Mouse (Mus musculus) embryonic facial prominence, embryonic 14.5 days (tissue): Measurements from ENCODE around the gene Slc46a1. TPM values are rescaled to one million over a fixed set of nuclear protein-coding genes. Genes with fewer than 3 reads are reported as not detected.

Source experiments
- ATAC-seq: fragments of 200-750 bp; cut with Nextera tagmentation; 2 replicates; pipeline ENCODE4 v1.8.0; 2017; ENCODE audit warnings: low read depth, moderate number of reproducible peaks, moderate TSS enrichment
- DNase-seq: peaks from one replicate; pipeline ENCODE4 v3.0.0-alpha.2; 2015; ENCODE audit warnings: low spot score
- H3K27ac ChIP-seq: fragments of 300-500 bp; sonication (generic); replicated peaks from 2 replicates; pipeline ENCODE4 v1.5.1; 2014; ENCODE audit warnings: low read depth, mild to moderate bottlenecking, low read length, moderate library complexity
- H3K27me3 ChIP-seq: fragments of 300-500 bp; sonication (generic); replicated peaks from 2 replicates; pipeline ENCODE4 v1.6.1; 2014; ENCODE audit warnings: low read length; ENCODE audit not compliant: control insufficient read depth, insufficient read depth
- H3K36me3 ChIP-seq: fragments of 300-500 bp; sonication (generic); 2 replicates; pipeline ENCODE4 v1.6.1; 2014; ENCODE audit warnings: low read length, mixed read lengths; ENCODE audit not compliant: control insufficient read depth, insufficient read depth
- H3K4me1 ChIP-seq: fragments of 300-500 bp; sonication (generic); 2 replicates; pipeline ENCODE4 v1.6.1; 2014; ENCODE audit warnings: antibody characterized with exemption, low read length; ENCODE audit not compliant: control insufficient read depth, insufficient read depth
- H3K4me2 ChIP-seq: fragments of 300-500 bp; sonication (generic); 2 replicates; pipeline ENCODE4 v1.6.1; 2014; ENCODE audit warnings: low read depth, mild to moderate bottlenecking, low read length, moderate library complexity, mixed read lengths
- H3K4me3 ChIP-seq: fragments of 300-500 bp; sonication (generic); 2 replicates; pipeline ENCODE4 v1.5.1; 2014; ENCODE audit warnings: low read depth, mild to moderate bottlenecking, low read length
- H3K9ac ChIP-seq: fragments of 300-500 bp; sonication (generic); 2 replicates; pipeline ENCODE4 v1.6.1; 2014; ENCODE audit warnings: low read depth, mild to moderate bottlenecking, low read length, moderate library complexity, mixed read lengths
- H3K9me3 ChIP-seq: fragments of 300-500 bp; sonication (generic); 2 replicates; pipeline ENCODE4 v1.6.1; 2016; ENCODE audit warnings: low read length; ENCODE audit not compliant: control insufficient read depth
- WGBS: fragments of 180-500 bp; shearing (Covaris S2); extraction: QIAGEN DNeasy Blood & Tissue Kit; methylation state at CpG from one replicate; pipeline ENCODE4 v1.1.7; 2014; 5-methylcytosine and 5-hydroxymethylcytosine counted together
- polyA plus RNA-seq: library from polyadenylated mRNA; unstranded; fragments of >200 nt; fragmentation: Nextera tagmentation; extraction: Ambion mirVana; gene quantifications from 2 replicates; pipeline ENCODE4 v1.2.1, GENCODE M21; 2014

The Slc46a1 gene
- polyA plus RNA-seq, 1 experiment from 2014 or later, result 12.6 TPM

DNA sequence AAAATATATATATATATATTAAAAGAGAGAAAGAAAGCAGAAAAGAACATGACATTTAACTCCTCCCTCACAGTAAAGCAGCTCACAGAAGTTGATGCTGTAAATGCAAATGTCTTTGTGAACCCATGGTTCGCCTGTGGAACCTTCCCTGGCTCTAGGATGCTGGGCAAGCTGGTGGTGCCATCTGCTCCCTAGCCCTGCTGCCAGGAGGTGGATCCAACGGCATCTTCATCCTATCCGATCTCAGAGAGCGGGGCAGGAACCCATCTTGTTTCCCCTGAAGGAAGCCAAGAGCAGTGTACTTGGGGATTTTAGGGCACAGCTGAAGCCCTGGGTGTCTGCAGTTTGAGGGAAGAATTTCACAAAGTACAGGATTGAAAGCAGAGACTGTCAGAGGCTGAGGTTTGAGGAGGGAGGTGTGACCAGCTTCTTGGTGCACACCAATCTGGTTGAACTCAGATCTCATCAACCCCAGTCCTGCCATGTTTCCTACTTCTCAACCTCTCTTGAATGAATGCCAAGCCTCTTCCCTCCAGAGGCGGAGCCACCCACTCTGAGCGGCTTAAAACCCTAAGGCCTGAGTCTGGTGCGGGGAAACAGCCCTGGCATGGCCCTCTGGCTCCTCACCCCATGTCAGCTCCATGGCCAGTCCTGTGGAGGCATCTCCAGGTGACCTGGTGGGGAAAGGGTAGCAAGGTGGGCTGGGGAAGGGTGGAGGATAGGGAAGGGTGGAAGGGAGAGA lies 37.6 kb downstream of the Slc46a1 start, which contains the start of gene Sebox:
Gene Sebox, plus strand, starts transcription at position 539 of the 742 bp plus-strand sequence.
- H3K27ac ChIP-seq, result no peak within 1 kb of the TSS
- WGBS, result 69% methylated on average over 7 of the region's 7 CpGs
- DNase-seq (no peak), ATAC-seq (no peak)
- H3K36me3 ChIP-seq, result peaks cover 23% of the 10 kb centered on the region
- H3K27me3 ChIP-seq, result peaks cover 17% of the 10 kb centered on the region
- no peaks in the 10 kb centered on the region for H3K9me3 ChIP-seq
- H3K4me1 ChIP-seq, result peaks cover 3% of the 10 kb centered on the region; the same call in 1 of the 2 replicates
- H3K4me2 ChIP-seq, result no peak within 1 kb of the TSS
- H3K9ac ChIP-seq, result no peak within 1 kb of the TSS
- no peak within 1 kb of the TSS for H3K4me3 ChIP-seq

DNA sequence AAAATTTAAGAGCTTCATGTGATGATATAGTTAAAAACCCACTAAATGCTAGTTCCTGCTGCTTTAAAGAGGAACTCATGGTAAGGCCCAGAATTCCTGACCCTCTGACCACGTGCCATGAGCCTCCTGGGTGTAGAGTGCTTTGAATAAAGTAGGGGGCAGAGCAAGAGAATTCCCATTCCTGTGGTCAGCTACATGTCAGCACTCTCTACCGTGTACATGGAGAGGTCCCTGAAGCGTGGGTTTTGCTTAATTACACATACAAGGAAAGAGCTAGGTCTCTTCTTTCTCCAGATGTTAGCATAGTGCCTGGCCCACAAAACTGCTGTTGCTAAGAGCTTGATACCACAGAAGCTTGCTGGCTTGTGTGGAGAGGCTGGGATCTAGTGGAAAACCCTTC lies 39.9 kb downstream of the Slc46a1 start:
- Histone ChIP-seq H3K36me3 (peaks cover 37% of the 10 kb centered on the region), H3K27ac (no peak overlapping the region), H3K4me1 (no peaks in the 10 kb centered on the region), H3K27me3 (0 out of 2 replicates have a peak, but pooled peaks cover 3% of the 10 kb centered on the region), H3K9ac (no peak overlapping the region), H3K4me3 (no peak overlapping the region), H3K9me3 (no peaks in the 10 kb centered on the region), H3K4me2 (no peak overlapping the region)
- peak; percentile 39 for DNase-seq
- 74% methylated on average over 3 of the region's 3 CpGs for WGBS
- ATAC-seq, result peak; percentile 57; the same call in 1 of the 2 replicates

- ATAC-seq (no peak), DNase-seq (no peak)
- 79% methylated on average over 5 of the region's 5 CpGs for WGBS
- Histone ChIP-seq H3K4me1 (peaks cover 11% of the 10 kb centered on the region), H3K27ac (no peak overlapping the region), H3K4me3 (no peak overlapping the region), H3K36me3 (peaks cover 43% of the 10 kb centered on the region), H3K4me2 (no peak overlapping the region), H3K27me3 (no peaks in the 10 kb centered on the region), H3K9ac (no peak overlapping the region), H3K9me3 (no peaks in the 10 kb centered on the region)
Observed at GRCm38 (mm10) chr11:78509148-78509547, 43.7 kb downstream of the Slc46a1 start.

DNA sequence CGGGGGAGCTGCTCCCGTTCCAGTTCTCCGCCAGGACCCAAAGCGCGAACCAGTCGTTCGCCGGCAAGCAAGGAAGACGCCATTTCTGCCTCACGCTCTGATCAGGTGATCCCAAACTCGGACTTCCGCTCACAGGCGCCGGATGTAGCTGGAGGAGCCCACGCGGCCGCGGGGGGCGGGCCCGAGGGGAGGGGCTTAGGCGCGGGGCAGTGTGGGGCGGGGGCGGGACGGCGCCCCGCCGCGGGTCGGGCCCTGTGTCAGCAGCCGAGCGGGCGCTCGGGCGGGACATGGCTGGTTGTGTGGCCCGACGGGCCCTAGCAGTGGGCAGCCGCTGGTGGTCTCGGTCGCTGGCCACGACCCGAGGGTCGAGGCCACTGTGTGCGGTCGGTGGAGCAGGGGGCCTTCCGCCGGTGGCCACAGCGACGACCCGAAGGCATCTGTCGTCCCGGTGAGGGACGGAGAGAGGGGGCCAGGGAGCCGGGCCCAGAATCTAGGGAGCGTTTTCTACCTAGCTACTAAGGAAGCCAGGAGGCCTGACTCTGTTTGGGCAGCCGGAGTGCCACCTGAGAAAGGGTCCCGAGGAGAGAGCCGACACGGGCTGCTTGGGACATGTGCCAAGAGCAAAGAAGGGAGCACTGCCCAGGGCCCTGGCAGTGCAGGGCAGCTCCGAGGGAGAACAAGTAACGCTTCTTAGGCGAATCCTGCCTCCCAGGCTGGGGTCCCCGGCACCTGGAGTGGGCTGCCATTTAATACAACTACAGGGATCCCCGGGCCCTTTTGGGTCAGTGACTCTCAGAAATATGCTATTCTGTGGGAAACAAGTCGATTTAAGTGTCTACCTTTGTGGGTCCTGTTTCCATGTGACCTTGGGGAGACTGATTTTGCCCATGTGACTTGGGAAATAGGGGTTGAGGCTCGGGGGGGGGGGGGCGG lies 46.8 kb downstream of the Slc46a1 start, which contains the start of the genes Tmem199 and Poldip2:
Gene Tmem199, minus strand, starts transcription at position 148 of the 933 bp plus-strand sequence.
Gene Poldip2, plus strand, starts transcription at position 169 of the 933 bp plus-strand sequence.
- ATAC-seq, result peak; percentile 97
- peak within 1 kb of the TSS; percentile 99 for H3K4me3 ChIP-seq
- H3K27ac ChIP-seq, result peak within 1 kb of the TSS; percentile 82
- peaks cover 51% of the 10 kb centered on the region for H3K36me3 ChIP-seq
- no peaks in the 10 kb centered on the region for H3K9me3 ChIP-seq
- WGBS, result 1% methylated on average over 25 of the region's 67 CpGs
- peak within 1 kb of the TSS; percentile 88 for H3K4me2 ChIP-seq
- peak within 1 kb of the TSS; percentile 94 for H3K9ac ChIP-seq
- H3K4me1 ChIP-seq, result peaks cover 11% of the 10 kb centered on the region
- peak; percentile 98 for DNase-seq
- H3K27me3 ChIP-seq, result no peaks in the 10 kb centered on the region

- H3K27me3 ChIP-seq, result no peaks in the 10 kb centered on the region
- DNase-seq, result no peak
- 73% methylated on average over 3 of the region's 3 CpGs for WGBS
- no peaks in the 10 kb centered on the region for H3K9me3 ChIP-seq
- H3K27ac ChIP-seq, result no peak overlapping the region
- peak overlapping the region; percentile 88 for H3K4me2 ChIP-seq
- H3K9ac ChIP-seq, result peak overlapping the region; percentile 94
- peaks cover 51% of the 10 kb centered on the region for H3K36me3 ChIP-seq
- peak overlapping the region; percentile 99 for H3K4me3 ChIP-seq
- ATAC-seq, result no peak
- H3K4me1 ChIP-seq, result peaks cover 11% of the 10 kb centered on the region
Observed at GRCm38 (mm10) chr11:78513106-78513790, 47.8 kb downstream of the Slc46a1 start.

DNA sequence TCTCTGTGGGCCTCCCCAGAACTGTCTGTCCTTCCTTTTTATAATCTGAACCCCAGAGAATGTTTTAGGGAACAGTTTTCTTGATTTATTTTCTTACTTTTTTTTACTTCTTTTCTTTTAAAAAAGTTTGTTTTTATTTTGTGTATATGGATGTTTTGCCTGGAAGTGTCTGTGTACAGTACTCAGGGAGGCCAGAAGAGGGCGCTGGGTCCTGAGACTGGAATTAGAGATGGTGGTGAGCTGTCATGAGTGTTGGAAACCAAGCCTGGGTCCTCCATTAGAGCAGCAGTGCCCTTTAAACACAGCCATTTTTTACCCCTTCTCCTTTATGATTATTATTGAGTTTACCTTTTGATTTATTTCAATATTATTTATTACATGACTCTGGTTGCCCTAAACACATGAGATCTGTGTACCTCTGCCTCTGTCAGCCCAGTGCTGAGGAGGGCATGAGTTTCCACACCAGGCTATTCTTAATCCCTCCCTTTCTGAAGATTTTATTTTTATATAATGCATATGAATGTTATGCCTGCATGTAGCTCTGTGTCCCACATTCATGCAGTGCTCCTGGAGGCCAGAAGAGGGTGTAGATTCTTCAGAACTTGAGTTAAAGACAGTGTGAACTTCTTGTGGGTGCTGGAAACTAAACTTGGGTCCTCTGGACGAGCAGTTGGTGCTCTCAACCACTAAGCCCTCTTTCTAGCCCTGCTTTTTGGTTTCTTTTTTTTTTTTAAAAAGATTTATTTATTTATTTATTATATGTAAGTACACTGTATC lies 50.2 kb downstream of the Slc46a1 start:
- Histone ChIP-seq H3K9me3 (no peaks in the 10 kb centered on the region), H3K27ac (no peak overlapping the region), H3K4me3 (no peak overlapping the region), H3K4me2 (no peak overlapping the region), H3K36me3 (peaks cover 63% of the 10 kb centered on the region), H3K4me1 (peaks cover 11% of the 10 kb centered on the region), H3K9ac (no peak overlapping the region), H3K27me3 (no peaks in the 10 kb centered on the region)
- ATAC-seq (no peak), DNase-seq (no peak)
- 57% methylated on average over 2 of the region's 2 CpGs for WGBS

GRCm38 (mm10) chr11:78518931-78519330 lies 53.4 kb downstream of the Slc46a1 start:
- H3K27me3 ChIP-seq, result no peaks in the 10 kb centered on the region
- 87% methylated on average over 10 of the region's 10 CpGs for WGBS
- H3K4me2 ChIP-seq, result no peak overlapping the region
- H3K4me1 ChIP-seq, result no peaks in the 10 kb centered on the region
- ATAC-seq, result no peak
- no peak overlapping the region for H3K27ac ChIP-seq
- no peak overlapping the region for H3K9ac ChIP-seq
- H3K4me3 ChIP-seq, result no peak overlapping the region
- peaks cover 91% of the 10 kb centered on the region for H3K36me3 ChIP-seq
- H3K9me3 ChIP-seq, result no peaks in the 10 kb centered on the region
- DNase-seq, result no peak
